Mouse (Mus musculus) limb, embryonic 11.5 days (tissue): ENCODE results near the gene Gbp8. TPM values are rescaled to one million over a fixed set of nuclear protein-coding genes. Genes with fewer than 3 reads are reported as not detected.
"Not testable (repeated sequence)": the region's sequence is repeated elsewhere in the genome, so short reads cannot be mapped to it uniquely, and the experiment has no call there.

Experiments used
- ATAC-seq: fragments of 200-750 bp; cut with Nextera tagmentation; 2 replicates; pipeline ENCODE4 v1.8.0; 2017; ENCODE audit warnings: low read depth; ENCODE audit not compliant: insufficient number of reproducible peaks, low FRiP score, low TSS enrichment
- DNase-seq: peaks from one replicate; pipeline ENCODE4 v3.0.0-alpha.2; 2015; ENCODE audit warnings: low spot score
- H3K27ac ChIP-seq: fragments of 300-500 bp; sonication (generic); replicated peaks from 2 replicates; pipeline ENCODE4 v1.5.1; 2014; ENCODE audit warnings: low read depth, mild to moderate bottlenecking, low read length
- H3K27me3 ChIP-seq: fragments of 300-500 bp; sonication (generic); 2 replicates; pipeline ENCODE4 v1.6.1; 2014; ENCODE audit warnings: mild to moderate bottlenecking, low read length, mixed read lengths; ENCODE audit not compliant: control insufficient read depth, insufficient read depth
- H3K36me3 ChIP-seq: fragments of 300-500 bp; sonication (generic); 2 replicates; pipeline ENCODE4 v1.6.1; 2014; ENCODE audit warnings: mild to moderate bottlenecking, low read length, moderate library complexity, mixed read lengths; ENCODE audit not compliant: control insufficient read depth, insufficient read depth
- H3K4me1 ChIP-seq: fragments of 300-500 bp; sonication (generic); 2 replicates; pipeline ENCODE4 v1.6.1; 2014; ENCODE audit warnings: low read length, mixed read lengths; ENCODE audit not compliant: control insufficient read depth, insufficient read depth
- H3K4me2 ChIP-seq: fragments of 300-500 bp; sonication (generic); 2 replicates; pipeline ENCODE4 v1.6.1; 2014; ENCODE audit warnings: low read depth, mild to moderate bottlenecking, moderate library complexity; ENCODE audit not compliant: severe bottlenecking
- H3K4me3 ChIP-seq: fragments of 300-500 bp; sonication (generic); 2 replicates; pipeline ENCODE4 v1.5.1; 2014; ENCODE audit warnings: low read depth, low read length
- H3K9ac ChIP-seq: fragments of 300-500 bp; sonication (generic); 2 replicates; pipeline ENCODE4 v1.6.1; 2014; ENCODE audit warnings: mild to moderate bottlenecking, low read length
- H3K9me3 ChIP-seq: fragments of 300-500 bp; sonication (generic); 2 replicates; pipeline ENCODE4 v1.6.1; 2016; ENCODE audit warnings: low read length; ENCODE audit not compliant: control insufficient read depth
- WGBS: fragments of 180-500 bp; shearing (Covaris S2); extraction: QIAGEN DNeasy Blood & Tissue Kit; methylation state at CpG from one replicate; pipeline ENCODE4 v1.1.7; 2014; 5-methylcytosine and 5-hydroxymethylcytosine counted together
- polyA plus RNA-seq: library from polyadenylated mRNA; unstranded; fragments of >200 nt; fragmentation: Nextera tagmentation; extraction: Ambion mirVana; gene quantifications from 2 replicates; pipeline ENCODE4 v1.2.1, GENCODE M21; 2014

Gene Gbp8
- polyA plus RNA-seq, result not detected in 2 replicates

DNA sequence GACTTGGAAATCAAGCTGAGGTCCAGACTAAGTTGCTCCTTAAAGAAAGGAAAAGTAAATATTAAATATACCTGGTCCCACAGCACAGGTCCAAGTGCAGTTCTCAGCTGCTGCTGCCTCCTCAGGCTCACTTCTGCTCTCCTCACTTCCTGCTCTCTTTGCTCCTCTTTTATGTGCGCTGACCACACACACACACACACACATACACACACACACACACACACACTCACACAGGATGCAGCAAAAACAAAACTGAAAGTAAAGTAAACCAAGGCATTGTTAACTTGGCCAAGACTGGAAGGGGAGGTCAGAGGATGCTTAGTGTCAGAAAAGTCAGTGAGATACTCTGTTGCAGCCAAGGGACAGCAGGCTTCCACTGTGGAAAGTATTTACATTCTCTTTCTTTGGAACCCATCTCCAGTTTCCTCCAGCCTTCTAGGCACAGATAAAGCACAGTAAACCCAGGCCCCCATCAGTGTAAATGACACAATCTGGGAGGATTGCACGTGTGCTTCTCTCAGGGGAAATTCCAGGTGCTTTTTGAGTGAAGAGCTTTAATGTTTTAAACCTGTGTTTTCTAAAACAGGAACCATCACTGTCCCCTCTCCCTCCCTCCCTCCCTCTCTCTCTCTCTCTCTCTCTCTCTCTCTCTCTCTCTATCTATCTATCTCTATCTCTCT is at the start of gene Gbp8, which contains the start of the genes Gbp9 and Gbp4:
Gene Gbp8 (minus strand): TSS at position 132 of the 680 bp plus-strand sequence.
Gene Gbp9 (minus strand): TSS at position 131 of the 680 bp plus-strand sequence.
Gene Gbp4 (minus strand): TSS at position 178 of the 680 bp plus-strand sequence.
- WGBS, result 15% methylated on average over 2 of the region's 2 CpGs
- not testable (repeated sequence) for H3K27ac ChIP-seq, H3K27me3 ChIP-seq, DNase-seq, ATAC-seq, H3K9me3 ChIP-seq, H3K9ac ChIP-seq, H3K4me2 ChIP-seq, H3K36me3 ChIP-seq, H3K4me3 ChIP-seq, H3K4me1 ChIP-seq

DNA sequence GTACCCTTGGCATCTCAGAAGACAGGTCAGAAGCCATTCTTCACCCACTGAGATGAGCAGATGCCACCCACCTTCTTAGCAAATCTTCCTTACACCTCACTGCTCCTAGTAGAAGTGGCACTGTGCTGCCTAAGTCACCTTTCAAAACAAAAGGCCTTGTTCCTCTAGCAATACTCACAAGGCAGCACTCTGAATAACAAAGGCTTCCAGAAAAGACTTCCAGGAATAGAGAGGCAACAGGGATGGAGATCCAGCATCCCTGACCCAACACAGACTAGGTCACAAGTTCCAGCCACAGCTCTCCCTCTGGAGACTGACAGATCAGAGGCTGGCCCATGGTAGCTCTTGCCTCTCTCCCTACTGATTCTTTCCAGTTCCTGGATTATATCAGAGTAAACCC is 42.1 kb upstream of the Gbp8 start:
- H3K9ac ChIP-seq, result no peak overlapping the region
- ATAC-seq (no peak), DNase-seq (no peak)
- H3K9me3 ChIP-seq, result no peaks in the 10 kb centered on the region
- H3K36me3 ChIP-seq, result no peaks in the 10 kb centered on the region
- H3K4me1 ChIP-seq, result no peaks in the 10 kb centered on the region
- no peak overlapping the region for H3K4me3 ChIP-seq
- H3K27ac ChIP-seq, result no peak overlapping the region
- no peaks in the 10 kb centered on the region for H3K27me3 ChIP-seq
- H3K4me2 ChIP-seq, result no peak overlapping the region

DNA sequence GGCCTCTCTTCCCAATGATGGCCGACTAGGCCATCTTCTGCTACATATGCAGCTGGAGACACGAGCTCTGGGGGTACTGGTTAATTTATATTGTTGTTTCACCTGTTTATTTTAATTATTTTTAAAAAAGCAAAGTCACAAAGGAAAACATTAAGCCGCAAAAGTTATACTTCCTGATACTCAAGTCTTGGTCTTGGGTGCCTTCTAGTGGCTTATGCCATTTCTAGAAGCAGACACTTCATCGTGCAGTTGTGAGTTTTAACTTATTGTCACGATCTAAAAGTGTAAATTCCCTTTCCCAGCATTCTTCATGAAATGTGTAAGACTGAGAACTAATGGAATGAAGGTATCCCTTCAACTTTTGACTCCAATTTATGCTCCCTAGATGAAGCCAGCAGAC is 17.2 kb upstream of the Gbp8 start:
- DNase-seq (no peak), ATAC-seq (no peak)
- Histone ChIP-seq H3K4me1 (no peaks in the 10 kb centered on the region), H3K27ac (no peak overlapping the region), H3K9me3 (no peaks in the 10 kb centered on the region), H3K4me2 (no peak overlapping the region), H3K36me3 (no peaks in the 10 kb centered on the region), H3K27me3 (no peaks in the 10 kb centered on the region), H3K4me3 (no peak overlapping the region), H3K9ac (no peak overlapping the region)
- WGBS, result 85% methylated on average over 5 of the region's 5 CpGs

DNA sequence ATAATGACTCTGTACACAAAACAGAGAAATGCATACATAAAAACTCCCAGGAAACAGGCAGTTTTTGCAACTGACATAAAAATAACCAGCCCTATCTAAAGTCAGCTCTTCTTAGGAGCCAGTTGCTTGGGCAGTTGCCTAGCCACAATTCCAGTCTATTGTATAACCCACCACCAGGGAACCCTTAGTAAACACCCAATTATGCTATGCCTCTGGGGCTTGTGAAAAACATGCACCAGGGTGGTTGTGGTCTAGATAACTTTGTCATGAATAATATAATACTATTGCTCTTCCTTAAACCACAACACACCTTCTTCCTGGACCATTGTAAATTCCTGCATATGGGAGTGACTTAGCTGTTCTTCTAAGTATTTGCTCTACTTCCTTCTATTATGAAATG is 14.7 kb upstream of the Gbp8 start:
- no peak overlapping the region for H3K4me3 ChIP-seq
- H3K9ac ChIP-seq, result no peak overlapping the region
- DNase-seq, result no peak
- no peaks in the 10 kb centered on the region for H3K9me3 ChIP-seq
- no peak overlapping the region for H3K4me2 ChIP-seq
- no peaks in the 10 kb centered on the region for H3K4me1 ChIP-seq
- no peak for ATAC-seq
- no peaks in the 10 kb centered on the region for H3K36me3 ChIP-seq
- H3K27me3 ChIP-seq, result no peaks in the 10 kb centered on the region
- H3K27ac ChIP-seq, result no peak overlapping the region

DNA sequence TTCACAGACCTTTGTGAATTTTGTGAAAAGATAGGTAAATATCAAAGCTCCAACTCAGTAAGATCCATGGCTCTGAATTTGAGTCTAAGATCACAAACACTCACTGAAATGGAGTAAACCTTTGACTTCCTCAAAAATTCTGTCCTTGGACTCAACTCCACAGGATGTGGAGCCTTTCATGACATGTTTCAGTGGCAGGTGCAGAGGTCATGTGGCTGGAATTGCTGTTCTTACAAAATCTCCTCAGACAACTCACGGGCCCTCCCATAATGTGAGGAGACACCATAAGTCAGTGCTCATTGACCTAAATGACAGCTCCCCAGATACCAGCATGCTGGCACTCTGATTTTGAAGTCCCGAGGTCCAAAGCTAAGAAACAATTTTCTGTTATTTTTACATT is 8.7 kb upstream of the Gbp8 start:
- not testable (repeated sequence) for H3K27ac ChIP-seq, H3K4me2 ChIP-seq, H3K27me3 ChIP-seq, H3K9me3 ChIP-seq, DNase-seq, H3K4me3 ChIP-seq, ATAC-seq, H3K4me1 ChIP-seq, H3K36me3 ChIP-seq, H3K9ac ChIP-seq
- WGBS, result 68% methylated on average over 2 of the region's 2 CpGs

DNA sequence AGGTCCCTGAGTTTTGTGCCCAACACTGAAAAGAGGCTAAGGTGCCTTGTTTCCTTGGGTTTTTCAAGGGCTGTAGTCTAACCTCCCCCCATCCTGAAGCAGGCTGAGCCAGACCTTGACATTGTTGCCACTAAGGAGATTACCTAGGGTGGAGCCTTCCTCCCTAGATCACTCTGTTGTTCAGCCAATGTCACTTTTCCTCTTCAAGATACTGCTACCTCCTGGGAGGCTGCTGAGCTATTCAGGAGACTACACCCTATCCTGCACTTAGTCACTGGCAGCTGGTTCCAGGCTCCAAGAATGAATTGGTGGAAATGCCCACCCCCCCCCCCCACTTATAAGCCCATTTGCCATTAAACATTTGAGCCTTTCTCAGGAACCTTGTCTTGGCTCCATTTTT is 7.1 kb upstream of the Gbp8 start:
- Histone ChIP-seq H3K9me3 (no peaks in the 10 kb centered on the region), H3K4me3 (no peak overlapping the region), H3K9ac (no peak overlapping the region), H3K27me3 (no peaks in the 10 kb centered on the region), H3K27ac (no peak overlapping the region), H3K4me1 (no peaks in the 10 kb centered on the region), H3K4me2 (no peak overlapping the region), H3K36me3 (no peaks in the 10 kb centered on the region)
- no peak for ATAC-seq
- no peak for DNase-seq

DNA sequence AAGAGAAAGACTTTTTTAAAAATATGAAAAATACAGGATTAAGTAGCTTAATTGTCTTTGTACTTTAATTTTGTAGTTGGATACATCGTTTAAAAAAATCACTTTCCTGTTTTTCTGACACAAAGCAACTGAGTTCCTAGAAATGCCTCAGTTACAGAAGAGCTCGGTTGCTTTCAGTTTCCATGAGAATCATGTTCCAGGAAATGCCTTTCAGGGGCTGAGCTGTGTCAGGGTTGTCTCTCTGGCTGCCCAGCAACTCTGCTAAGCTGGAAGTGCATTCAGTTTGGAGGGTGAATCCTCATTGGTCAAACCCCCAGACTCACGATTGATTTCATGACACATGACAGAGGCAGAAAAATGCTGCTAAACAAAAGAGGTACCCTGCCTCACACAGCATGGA is 6.4 kb upstream of the Gbp8 start:
- not testable (repeated sequence) for DNase-seq, H3K36me3 ChIP-seq, H3K27me3 ChIP-seq, H3K27ac ChIP-seq, H3K4me1 ChIP-seq, H3K4me2 ChIP-seq, H3K4me3 ChIP-seq, ATAC-seq, H3K9ac ChIP-seq, H3K9me3 ChIP-seq
- 66% methylated on average over 3 of the region's 3 CpGs for WGBS

DNA sequence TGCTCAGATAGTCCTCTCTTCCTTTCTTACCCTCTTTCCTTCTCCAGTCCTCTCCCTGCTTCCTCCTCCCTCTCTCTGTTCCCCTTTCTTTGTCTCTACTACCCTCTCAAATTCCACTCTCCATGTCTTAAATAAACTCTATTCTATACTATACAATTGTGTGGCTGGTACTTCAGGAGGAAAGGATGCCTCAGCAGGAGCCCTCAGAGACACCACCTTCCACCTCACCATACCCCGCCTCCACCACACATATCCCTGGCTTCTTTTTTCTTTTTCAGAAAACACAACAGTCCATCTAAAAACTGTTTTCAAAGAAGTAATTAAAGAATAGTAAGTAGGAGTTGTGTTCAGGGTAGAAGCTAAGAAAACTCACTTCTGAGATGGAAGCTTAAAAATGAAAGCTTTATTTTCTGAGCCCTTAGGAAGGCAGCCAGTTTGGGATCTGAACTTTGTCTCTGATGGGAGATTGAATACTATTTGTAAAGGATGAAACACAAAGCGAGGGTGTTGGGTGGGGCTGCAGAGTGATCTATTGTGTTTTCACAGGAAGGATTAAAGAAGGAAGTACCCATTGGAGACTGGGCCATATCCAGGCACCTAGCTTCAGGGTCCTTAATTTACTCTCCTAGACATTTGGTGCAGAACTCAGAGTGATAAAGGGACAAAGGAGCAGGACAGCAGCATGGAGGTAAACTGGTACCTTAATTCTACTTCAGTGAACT is 910 bp upstream of the Gbp8 start:
- not testable (repeated sequence) for H3K36me3 ChIP-seq, ATAC-seq
- WGBS, result 61% methylated on average over 2 of the region's 2 CpGs

More for the DNA sequence above, 910 bp upstream of the Gbp8 start:
- not testable (repeated sequence) for H3K4me2 ChIP-seq, H3K9ac ChIP-seq, H3K4me1 ChIP-seq, H3K9me3 ChIP-seq, H3K27ac ChIP-seq, H3K4me3 ChIP-seq, H3K27me3 ChIP-seq, DNase-seq
